Mouse (Mus musculus) yolk sac, embryonic 10.5 days (tissue): ENCODE results near the gene Layn.
A peak's percentile ranks its signal among the peaks of the same experiment; 100 is the strongest.

ENCODE experiments used
- DNase-seq: peaks from one replicate; pipeline ENCODE4 v3.0.0-alpha.2; 2017; ENCODE audit warnings: low spot score

Layn gene

DNA sequence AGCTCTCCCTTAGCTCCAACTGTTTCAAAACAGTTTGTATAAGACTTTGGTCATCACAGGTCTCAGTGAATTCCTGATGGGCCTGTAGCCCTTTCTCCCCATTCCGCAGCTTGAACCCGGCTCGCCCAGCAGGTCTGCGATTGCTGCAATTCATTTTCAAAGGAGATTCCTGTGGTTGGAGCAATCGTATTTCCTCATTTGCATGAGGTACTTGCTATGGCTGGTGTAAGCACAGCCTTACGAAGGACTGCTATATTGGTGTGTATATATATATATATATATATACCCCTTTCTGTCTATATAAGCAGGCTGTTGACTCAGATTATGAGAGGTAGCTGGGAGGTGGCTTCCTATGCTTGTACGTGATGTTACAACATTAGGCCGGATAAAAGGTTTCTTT is 44.6 kb downstream of the Layn start:
- DNase-seq, result no peak

DNA sequence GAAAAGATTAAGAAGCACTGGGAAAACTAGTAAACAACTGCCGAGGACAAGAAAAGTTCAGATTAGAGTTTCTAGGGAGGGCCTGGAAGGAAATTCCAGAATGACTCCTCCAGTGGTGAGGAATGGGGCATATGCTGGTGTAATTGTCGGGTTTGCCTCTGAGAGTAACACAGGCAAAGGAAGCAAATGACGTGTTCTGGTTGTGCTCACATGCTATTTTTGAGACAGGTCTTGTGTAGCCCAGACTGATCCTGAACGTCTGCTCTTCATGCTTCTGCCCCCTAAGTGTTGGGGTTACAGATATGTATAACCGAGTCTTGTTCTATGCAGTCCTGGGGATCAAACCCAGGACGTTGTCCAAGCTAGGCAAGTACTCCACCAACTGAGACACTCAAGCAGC is 45.3 kb downstream of the Layn start:
- DNase-seq, result no peak

DNA sequence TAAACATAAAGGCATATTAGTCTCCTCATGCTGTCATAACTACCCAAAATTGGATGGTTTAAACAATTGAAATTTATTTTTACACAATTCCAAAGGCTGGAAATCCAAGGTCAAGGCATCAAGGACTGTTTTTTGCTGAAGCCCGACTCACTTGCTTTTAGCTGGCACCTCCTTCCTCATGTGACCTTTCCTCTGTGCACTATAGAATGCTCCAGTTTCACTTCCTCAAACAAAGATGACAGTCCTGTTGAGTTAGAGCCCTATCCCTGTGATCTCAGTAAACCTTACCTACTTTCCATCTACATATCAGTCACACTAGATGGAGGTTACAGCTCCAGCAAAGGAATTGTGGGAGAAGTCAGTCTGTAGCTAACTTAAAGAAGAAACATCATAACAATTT is 46.7 kb downstream of the Layn start:
- DNase-seq, result no peak

DNA sequence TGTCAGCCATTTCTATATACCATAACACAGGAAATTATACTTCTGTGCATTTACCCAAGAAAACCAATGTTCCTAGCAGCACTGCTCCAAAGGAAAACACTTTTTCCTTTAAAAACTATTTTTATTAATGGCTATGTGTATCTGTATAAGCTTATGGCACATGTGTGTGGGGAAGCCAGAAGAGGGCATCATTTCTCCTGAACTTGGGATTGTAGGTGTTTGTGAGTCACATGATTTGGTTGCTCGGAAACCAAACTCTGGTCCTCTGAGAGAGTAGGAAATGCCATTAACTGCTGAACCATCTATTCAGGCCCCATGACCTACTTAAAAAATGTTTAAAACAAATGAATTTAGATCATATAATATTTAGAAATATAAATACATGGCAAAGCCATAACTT is 49.9 kb downstream of the Layn start:
- DNase-seq, result no peak

DNA sequence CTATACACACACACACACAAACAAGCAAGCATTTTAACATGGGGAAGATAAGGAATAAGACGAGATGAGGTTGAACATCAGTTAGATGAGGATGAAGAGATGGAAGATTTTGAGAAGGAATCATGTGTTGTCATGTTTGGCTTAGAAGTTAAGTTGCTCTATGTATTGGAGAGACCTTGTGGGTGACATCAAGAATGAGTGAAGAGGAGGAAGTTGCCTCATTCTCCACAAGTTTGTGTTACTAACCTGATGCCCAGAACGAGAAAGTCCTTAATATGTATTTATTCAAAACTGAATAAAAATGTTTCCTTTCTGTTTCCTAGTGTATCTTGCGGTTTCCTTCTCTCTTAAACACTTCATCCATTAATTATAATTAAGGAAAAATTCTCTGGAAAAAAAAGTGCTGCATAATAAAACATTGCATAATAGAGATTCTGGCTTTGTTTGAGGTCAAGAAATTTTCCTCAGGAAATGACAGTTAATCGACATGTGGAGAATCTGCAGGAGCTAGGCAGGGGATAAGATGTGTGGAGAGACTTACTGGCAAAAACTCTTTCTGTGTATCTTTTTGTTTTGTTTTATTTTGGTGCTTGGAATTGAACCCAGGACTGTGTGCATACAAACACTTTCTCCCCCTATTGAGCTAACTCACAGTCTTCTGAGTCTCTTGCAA is 55.6 kb downstream of the Layn start:
- DNase-seq, result no peak

DNA sequence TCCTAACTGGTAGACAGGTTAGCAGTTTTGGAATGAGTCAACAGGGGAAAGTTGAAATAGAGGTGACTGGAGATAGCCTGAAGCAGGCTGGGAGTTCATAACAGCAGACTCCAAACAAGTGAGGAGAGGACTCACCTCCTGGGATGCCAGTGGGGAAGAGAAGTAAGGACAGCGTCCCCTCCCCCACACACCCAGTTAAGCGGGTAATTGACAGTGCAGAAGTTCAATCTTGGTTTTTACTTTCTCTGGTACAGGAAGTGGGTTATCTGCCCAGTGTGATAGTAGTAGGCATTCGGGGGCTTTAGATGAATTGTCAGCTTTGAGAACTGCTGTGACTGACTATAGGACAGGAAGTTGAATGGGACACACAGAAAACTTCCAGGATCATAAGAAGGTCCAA is 56.5 kb downstream of the Layn start:
- DNase-seq, result no peak

DNA sequence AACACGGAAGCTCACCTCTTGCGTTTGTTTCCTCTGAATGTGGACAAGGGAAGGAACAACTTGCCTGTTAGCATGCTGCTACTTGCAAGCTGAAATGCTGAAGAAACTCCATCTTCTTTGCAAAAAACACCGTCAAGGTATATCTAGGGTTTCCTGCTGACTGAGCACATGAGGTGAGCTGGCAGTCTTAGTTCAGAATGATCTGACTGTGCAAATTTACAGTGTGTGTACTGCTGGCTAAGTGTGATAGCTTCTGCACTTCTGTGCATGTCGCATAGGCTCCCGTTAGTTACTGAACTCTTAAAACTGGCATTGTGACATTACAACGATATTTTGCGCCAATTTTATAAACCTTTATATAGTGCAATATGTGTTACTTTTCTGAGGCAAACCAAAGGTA is 57.2 kb downstream of the Layn start:
- DNase-seq, result no peak

DNA sequence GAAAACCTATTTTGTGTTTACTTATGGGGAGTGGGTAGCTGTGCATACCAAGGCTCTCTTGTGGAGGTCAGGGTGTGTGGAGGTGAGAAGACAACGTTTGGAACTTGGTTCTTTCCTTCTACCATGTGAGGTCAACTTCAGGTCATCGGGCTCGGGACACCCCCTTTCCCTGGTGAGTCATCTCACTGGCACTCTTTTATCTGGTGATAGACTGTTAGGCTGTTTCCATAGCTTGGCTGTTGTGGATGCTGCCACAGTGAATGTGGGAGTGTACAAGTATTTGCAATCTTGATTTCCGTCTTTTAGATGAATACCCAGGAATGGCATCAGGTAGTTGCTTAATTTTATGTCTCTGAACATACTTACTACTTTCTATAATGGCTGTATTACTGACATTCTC is 61.2 kb downstream of the Layn start:
- no peak for DNase-seq

DNA sequence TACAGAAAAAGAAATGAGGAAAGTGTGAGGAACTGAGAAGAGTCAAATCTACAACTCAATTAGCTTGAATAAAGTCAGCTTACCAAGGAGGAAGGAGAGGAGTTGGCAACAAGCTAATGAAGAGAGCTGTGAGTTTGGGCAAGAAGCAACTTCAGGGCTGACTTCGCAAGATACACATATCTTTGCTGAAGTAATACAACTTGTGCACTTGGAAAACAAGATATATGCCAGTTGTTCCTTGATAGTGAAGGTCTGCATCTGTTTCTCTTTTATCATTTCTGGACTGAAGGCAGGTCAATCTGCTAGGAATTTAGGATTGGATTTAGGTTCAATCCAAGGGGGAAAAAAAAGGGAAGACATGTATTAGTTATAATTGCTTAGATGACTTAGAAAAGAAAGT is 63.2 kb downstream of the Layn start:
- no peak for DNase-seq

DNA sequence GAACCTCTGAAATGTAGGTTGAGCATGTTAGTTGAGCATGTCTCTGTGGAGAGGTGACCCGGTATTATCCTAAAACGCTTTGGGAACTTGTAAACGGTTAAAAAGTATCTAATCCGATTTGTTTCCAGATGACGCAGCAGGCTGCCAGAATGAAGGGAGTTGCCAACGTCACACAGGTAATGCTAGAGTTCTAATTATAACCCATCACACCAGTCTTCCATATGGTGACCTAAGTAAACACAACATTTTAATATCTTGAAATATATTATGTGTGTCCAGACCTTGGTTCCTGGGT is 67.3 kb downstream of the Layn start:
- DNase-seq, result no peak

DNA sequence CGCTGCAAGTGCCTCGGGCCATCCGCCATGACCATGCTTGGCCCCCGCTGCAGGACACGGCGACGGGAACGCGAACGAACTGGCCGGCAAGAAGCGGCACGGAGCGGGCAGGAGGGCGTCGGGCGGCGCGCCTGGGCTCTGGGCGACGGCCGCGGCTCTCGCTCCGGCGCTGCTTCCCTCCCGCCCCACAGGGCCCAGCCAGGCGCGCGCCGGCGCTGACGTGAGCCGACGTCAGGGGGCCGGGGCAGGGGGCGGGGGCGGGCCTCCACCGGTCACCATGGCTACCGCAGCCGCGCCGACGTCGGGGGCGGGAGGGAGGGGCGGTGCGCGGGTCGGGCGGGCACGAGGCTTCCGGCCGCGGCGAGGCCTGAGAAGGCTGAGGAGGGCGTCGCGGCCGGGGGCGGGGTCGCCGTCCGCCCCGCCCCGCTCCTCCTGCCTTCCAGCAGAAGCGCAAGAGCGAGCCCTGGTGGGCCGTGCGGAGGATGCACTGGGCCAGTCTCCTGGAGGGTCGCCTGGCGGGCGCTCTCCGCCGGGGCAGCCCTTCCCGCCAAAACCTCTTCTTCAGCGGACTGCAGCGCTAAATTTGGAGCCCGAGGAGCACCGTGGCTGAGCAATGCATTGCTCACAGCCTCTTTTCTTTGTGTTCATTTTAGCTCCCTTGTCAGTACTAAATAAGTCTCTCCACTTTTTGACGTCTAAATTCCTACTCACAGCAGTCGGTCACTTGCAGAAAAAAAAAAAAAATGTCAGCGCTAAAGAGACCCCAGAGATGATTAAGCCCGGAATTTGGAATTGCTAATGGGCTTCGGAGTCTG is 67.8 kb downstream of the Layn start, which contains the start of gene Sik2:
Sik2 (minus strand) TSS at position 233 of the 815 bp plus-strand sequence.
- peak; percentile 94 for DNase-seq

DNA sequence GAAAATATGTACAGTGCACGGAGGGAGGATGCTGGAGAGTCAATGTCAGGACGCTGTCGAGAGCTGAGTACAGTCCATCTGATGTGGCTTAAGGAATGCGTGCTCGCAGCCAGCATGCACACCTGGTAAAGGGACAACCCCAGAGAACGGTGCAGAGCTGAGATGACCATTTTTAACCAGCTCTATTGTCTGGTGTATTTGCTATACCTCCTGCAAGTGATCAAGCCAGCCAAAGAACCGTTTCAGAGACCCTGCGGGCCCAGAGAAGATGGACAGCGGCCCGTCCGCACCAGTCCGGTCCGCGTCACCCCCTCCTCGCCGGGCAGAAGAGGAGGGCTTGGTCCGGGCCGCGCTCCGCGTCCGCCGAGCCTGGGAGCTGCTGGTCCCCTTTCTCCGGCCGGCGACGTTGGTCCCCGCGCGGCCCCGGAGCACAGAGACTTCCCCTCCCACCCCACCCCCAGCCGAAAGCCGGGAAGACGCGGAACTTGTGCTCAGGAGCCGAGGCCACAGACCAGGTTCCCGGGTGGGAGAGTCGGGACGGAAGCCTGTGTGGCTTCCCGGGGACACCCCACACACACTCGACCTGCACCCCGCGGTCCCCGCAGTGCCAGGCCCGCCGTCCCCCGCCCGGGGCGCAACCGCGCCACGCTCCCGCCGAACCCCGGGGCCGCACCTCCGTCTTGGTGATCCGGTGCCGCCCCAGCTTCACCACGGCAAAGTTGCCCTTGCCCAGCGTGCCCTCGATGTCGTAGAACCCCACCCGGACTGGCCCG is 68.6 kb downstream of the Layn start:
- DNase-seq, result peak; percentile 61

DNA sequence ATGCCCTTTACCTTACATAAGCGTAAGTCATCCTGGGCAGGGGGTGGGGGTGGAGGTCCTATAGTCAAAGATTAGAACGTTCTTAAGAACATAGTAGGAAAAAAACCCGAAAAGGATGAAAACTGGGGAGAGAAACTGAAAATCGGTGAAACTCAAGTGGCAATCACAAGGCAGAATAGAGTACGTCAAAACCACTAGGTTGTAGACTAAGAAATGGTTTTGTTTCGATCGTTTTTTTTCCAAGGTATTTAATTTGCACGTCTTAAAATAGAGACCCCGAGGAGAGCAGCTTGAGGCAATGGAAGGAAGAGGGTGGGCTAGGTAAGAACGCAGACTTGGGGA is 69.2 kb downstream of the Layn start:
- no peak for DNase-seq

DNA sequence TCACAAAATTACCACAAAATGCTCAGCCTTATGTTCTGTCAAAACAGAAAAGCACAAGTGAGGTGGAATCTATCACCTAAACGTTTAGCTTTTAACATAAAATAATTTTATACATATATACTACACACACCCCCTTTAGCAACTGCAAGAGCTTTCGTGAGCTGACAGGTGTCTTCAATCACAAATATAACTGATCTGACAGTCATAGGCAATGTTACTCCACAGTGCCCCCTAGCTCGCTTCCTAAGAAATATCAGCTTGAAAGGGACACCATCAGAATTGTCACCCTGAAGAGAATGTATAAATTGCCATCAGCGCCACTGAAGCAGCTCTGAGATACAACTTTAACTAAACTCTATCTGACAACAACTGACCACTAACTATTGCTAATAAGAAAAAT is 70.0 kb downstream of the Layn start:
- DNase-seq, result peak; percentile 38
